In the genomic region with DNA sequence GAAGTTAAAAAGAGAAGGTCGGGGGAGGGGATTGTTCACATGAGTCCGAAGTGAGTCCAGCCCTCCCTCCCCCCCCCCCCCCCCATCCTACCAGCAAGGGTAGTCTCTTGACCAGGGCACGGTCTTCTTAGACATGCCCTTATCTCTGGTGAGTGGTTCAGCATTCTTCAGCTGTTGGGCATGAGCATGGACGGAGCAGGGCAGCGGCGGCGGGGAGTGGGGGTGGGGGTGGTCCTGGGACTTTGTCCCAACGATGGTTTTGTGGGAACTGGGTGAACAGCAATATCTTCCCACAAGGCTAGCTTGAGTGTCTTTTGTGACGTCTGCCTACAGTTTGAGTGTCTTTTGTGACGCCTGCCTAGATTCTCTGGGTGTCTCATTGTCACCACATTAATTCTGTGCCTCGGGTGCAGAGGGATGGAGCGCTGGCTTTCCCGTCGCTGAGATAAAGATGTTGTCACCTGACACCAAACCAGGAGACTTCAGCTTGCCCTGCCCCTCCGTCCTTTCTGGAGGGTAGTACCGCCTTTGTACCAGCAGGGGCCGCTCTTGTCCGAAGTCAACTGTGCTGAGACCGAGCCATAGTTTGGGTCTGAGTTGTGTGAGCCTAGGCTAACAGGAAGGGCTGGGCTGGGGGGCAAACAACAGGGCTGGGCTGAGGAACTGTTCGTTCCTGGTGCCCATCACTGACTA, we compare ENCODE assay signal across 8 mouse cellular contexts. TPM values are rescaled to one million over a fixed set of nuclear protein-coding genes. Genes with fewer than 3 reads are reported as not detected.
DNase-seq lines count a peak whose midpoint lies in the region; ATAC-seq lines count a peak whose summit lies in the region.

No protein-coding gene starts in this region.

- under 1% methylated on average over 20 of the region's 20 CpGs for WGBS in intestine, embryonic 15.5 days
- WGBS in midbrain, embryonic 10.5 days, result under 1% methylated on average over 20 of the region's 20 CpGs

- H3K9me3 ChIP-seq in intestine, embryonic 15.5 days, result no peaks in the 10 kb centered on the region
- H3K9me3 ChIP-seq in midbrain, embryonic 10.5 days (replicated peaks), result no peaks in the 10 kb centered on the region

- ATAC-seq in intestine, embryonic 15.5 days, result peak; percentile 92

- H3K27me3 ChIP-seq in intestine, embryonic 15.5 days (replicated peaks), result no peaks in the 10 kb centered on the region
- peaks cover 12% of the 10 kb centered on the region for H3K27me3 ChIP-seq in midbrain, embryonic 10.5 days (ENCODE audit: low read depth, poor library complexity, severe bottlenecking)

- no peak overlapping the region for H3K27ac ChIP-seq in intestine, embryonic 15.5 days
- H3K27ac ChIP-seq in midbrain, embryonic 10.5 days (replicated peaks), result peak overlapping the region; percentile 71

- H3K4me1 ChIP-seq in intestine, embryonic 15.5 days (replicated peaks), result peaks cover 7% of the 10 kb centered on the region; the same call in 1 of the 2 replicates
- H3K4me1 ChIP-seq in midbrain, embryonic 10.5 days, result peaks cover 25% of the 10 kb centered on the region

- DNase-seq in adrenal gland, adult 18-20 months (ENCODE audit: low spot score in 2 of 2), result peak; percentile 85 to 90
- DNase-seq in embryo, embryonic 10.5 days (ENCODE audit: low spot score), result peak; percentile 95
- DNase-seq in gastrocnemius, postnatal 36 days, result peak; percentile 82 to 92
- DNase-seq in left cerebral cortex, postnatal 36 days (ENCODE audit: low spot score in 2 of 2), result peak; percentile 87 to 89
- DNase-seq in midbrain, embryonic 10.5 days (ENCODE audit: low spot score), result peak; percentile 94
- DNase-seq in right cerebral cortex, postnatal 36 days (ENCODE audit: low spot score in 2 of 2), result peak; percentile 80 to 84
- DNase-seq in yolk sac, embryonic 10.5 days (ENCODE audit: low spot score), result peak; percentile 85

- peak overlapping the region; percentile 17 for H3K4me3 ChIP-seq in intestine, embryonic 15.5 days (replicated peaks)
- peak overlapping the region; percentile 47 for H3K4me3 ChIP-seq in midbrain, embryonic 10.5 days

- intact Hi-C loops in gastrocnemius, postnatal 36 days (cut with DNase I), result loop anchor here (2.0 kb wide), 2 partner anchors 26 to 34 kb away; no protein-coding TSS in a partner anchor
- intact Hi-C loops in left cerebral cortex, postnatal 36 days (cut with DNase I), result no loop called here

- no peaks in the 10 kb centered on the region for H3K36me3 ChIP-seq in intestine, embryonic 15.5 days
- no peaks in the 10 kb centered on the region for H3K36me3 ChIP-seq in midbrain, embryonic 10.5 days

- peak overlapping the region; percentile 13; the same call in 1 of the 2 replicates for H3K9ac ChIP-seq in intestine, embryonic 15.5 days

- H3K4me2 ChIP-seq in intestine, embryonic 15.5 days (replicated peaks), result peak overlapping the region; percentile 60

RNA-seq across cellular contexts. Expression of gene Arhgef2, which starts 1.4 kb away (rescaled TPM):
- total RNA-seq in adrenal gland, adult 18-20 months (2021), result 10 to 100 TPM; 19.4 to 27.0 TPM
- total RNA-seq in gastrocnemius, postnatal 36 days (2021), result 10 to 100 TPM; 18.5 to 29.3 TPM
- 60.4 and 61.2 TPM in 2 replicates for polyA plus RNA-seq in intestine, embryonic 15.5 days (2015; fragmentation: Nextera tagmentation; extraction: Ambion mirVana)
- 100 to 1,000 TPM; 250 to 281 TPM for total RNA-seq in left cerebral cortex, postnatal 36 days (2021)
- polyA plus RNA-seq in midbrain, embryonic 10.5 days (2016; fragmentation: Nextera tagmentation; extraction: Ambion mirVana), result 82.2 and 106 TPM in 2 replicates

RNA-seq across cellular contexts. Expression of gene Ssr2, which starts 31.5 kb away (rescaled TPM):
- 100 to 1,000 TPM; 145 to 198 TPM for total RNA-seq in adrenal gland, adult 18-20 months (2021)
- total RNA-seq in gastrocnemius, postnatal 36 days (2021), result 10 to 100 TPM; 46.3 to 51.4 TPM
- polyA plus RNA-seq in intestine, embryonic 15.5 days (2015; fragmentation: Nextera tagmentation; extraction: Ambion mirVana), result 338 and 390 TPM in 2 replicates
- 10 to 100 TPM; 90.4 to 94.5 TPM for total RNA-seq in left cerebral cortex, postnatal 36 days (2021)
- polyA plus RNA-seq in midbrain, embryonic 10.5 days (2016; fragmentation: Nextera tagmentation; extraction: Ambion mirVana), result 201 and 207 TPM in 2 replicates

RNA-seq across cellular contexts. Expression of gene Rxfp4, which starts 45.7 kb away (rescaled TPM):
- not detected for total RNA-seq in adrenal gland, adult 18-20 months (2021)
- total RNA-seq in gastrocnemius, postnatal 36 days (2021), result not detected
- polyA plus RNA-seq in intestine, embryonic 15.5 days (2015; fragmentation: Nextera tagmentation; extraction: Ambion mirVana), result not detected in 2 replicates
- not detected for total RNA-seq in left cerebral cortex, postnatal 36 days (2021)
- not detected in 2 replicates for polyA plus RNA-seq in midbrain, embryonic 10.5 days (2016; fragmentation: Nextera tagmentation; extraction: Ambion mirVana)

RNA-seq across cellular contexts. Expression of gene Ubqln4, which starts 53.7 kb away (rescaled TPM):
- total RNA-seq in adrenal gland, adult 18-20 months (2021), result 10 to 100 TPM; 72.9 to 96.6 TPM
- 10 to 100 TPM; 73.6 to 77.4 TPM for total RNA-seq in gastrocnemius, postnatal 36 days (2021)
- polyA plus RNA-seq in intestine, embryonic 15.5 days (2015; fragmentation: Nextera tagmentation; extraction: Ambion mirVana), result 43.6 and 43.7 TPM in 2 replicates
- total RNA-seq in left cerebral cortex, postnatal 36 days (2021), result 100 to 1,000 TPM; 129 to 137 TPM
- 71.1 and 74.1 TPM in 2 replicates for polyA plus RNA-seq in midbrain, embryonic 10.5 days (2016; fragmentation: Nextera tagmentation; extraction: Ambion mirVana)

RNA-seq across cellular contexts. Expression of gene Lamtor2, which starts 54.3 kb away (rescaled TPM):
- 100 to 1,000 TPM; 156 to 164 TPM for total RNA-seq in adrenal gland, adult 18-20 months (2021)
- 10 to 100 TPM; 70.6 to 76.1 TPM for total RNA-seq in gastrocnemius, postnatal 36 days (2021)
- 188 and 231 TPM in 2 replicates for polyA plus RNA-seq in intestine, embryonic 15.5 days (2015; fragmentation: Nextera tagmentation; extraction: Ambion mirVana)
- 100 to 1,000 TPM; 103 to 106 TPM for total RNA-seq in left cerebral cortex, postnatal 36 days (2021)
- 175 and 192 TPM in 2 replicates for polyA plus RNA-seq in midbrain, embryonic 10.5 days (2016; fragmentation: Nextera tagmentation; extraction: Ambion mirVana)

Comparison
In these comparisons a context has a peak if more than half of its experiments do, and no peak if none do; other contexts are left out.
1. RNA of gene Arhgef2, which starts 1.4 kb away (total RNA-seq): 250 to 281 TPM in left cerebral cortex, postnatal 36 days; 18.5 to 29.3 TPM in gastrocnemius, postnatal 36 days and 19.4 to 27.0 TPM in adrenal gland, adult 18-20 months; every median in the first group is over 4 times any median in the second.
2. Peak in every context shown above with its lines, with median percentiles within 50 percentile points of each other: DNase-seq.